Mouse (Mus musculus) heart, embryonic 13.5 days (tissue): Measurements from ENCODE around the gene Ogdh. TPM values are rescaled to one million over a fixed set of nuclear protein-coding genes. Genes with fewer than 3 reads are reported as not detected.
"Not testable (repeated sequence)": the region's sequence is repeated elsewhere in the genome, so short reads cannot be mapped to it uniquely, and the experiment has no call there.

Source experiments
- ATAC-seq: fragments of 200-750 bp; cut with Nextera tagmentation; 2 replicates; pipeline ENCODE4 v1.8.0; 2017; ENCODE audit warnings: moderate TSS enrichment; ENCODE audit not compliant: insufficient number of reproducible peaks, low FRiP score, low TSS enrichment; ENCODE audit errors: extremely low read depth
- H3K27ac ChIP-seq: fragments of 300-500 bp; sonication (generic); replicated peaks from 2 replicates; pipeline ENCODE4 v1.5.1; 2015; ENCODE audit warnings: moderate library complexity, mild to moderate bottlenecking, inconsistent platforms
- H3K27me3 ChIP-seq: fragments of 300-500 bp; sonication (generic); replicated peaks from 2 replicates; pipeline ENCODE4 v1.6.1; 2015; ENCODE audit warnings: mild to moderate bottlenecking, inconsistent platforms
- H3K36me3 ChIP-seq: fragments of 300-500 bp; sonication (generic); 2 replicates; pipeline ENCODE4 v1.6.1; 2015; ENCODE audit warnings: mild to moderate bottlenecking, inconsistent platforms
- H3K4me1 ChIP-seq: fragments of 300-500 bp; sonication (generic); 2 replicates; pipeline ENCODE4 v1.6.1; 2015; ENCODE audit warnings: inconsistent platforms
- H3K4me2 ChIP-seq: fragments of 300-500 bp; sonication (generic); 2 replicates; pipeline ENCODE4 v1.6.1; 2015; ENCODE audit warnings: inconsistent platforms, mild to moderate bottlenecking, moderate library complexity
- H3K4me3 ChIP-seq: fragments of 300-500 bp; sonication (generic); 2 replicates; pipeline ENCODE4 v1.5.1; 2015; ENCODE audit warnings: moderate library complexity, mild to moderate bottlenecking, inconsistent platforms
- H3K9ac ChIP-seq: fragments of 300-500 bp; sonication (generic); 2 replicates; pipeline ENCODE4 v1.6.1; 2015; ENCODE audit warnings: inconsistent platforms, mild to moderate bottlenecking, moderate library complexity
- H3K9me3 ChIP-seq: fragments of 300-500 bp; sonication (generic); 2 replicates; pipeline ENCODE4 v1.6.1; 2016; ENCODE audit warnings: inconsistent platforms
- WGBS: fragments of 180-500 bp; shearing (Covaris S2); methylation state at CpG from one replicate; pipeline ENCODE4 v1.1.7; 2015; ENCODE audit warnings: mixed read lengths; 5-methylcytosine and 5-hydroxymethylcytosine counted together
- polyA plus RNA-seq: library from polyadenylated mRNA; unstranded; fragments of >200 nt; fragmentation: Nextera tagmentation; extraction: Ambion mirVana; gene quantifications from 2 replicates; pipeline ENCODE4 v1.2.1, GENCODE M21; 2015

The Ogdh gene
- 226 and 229 TPM in 2 replicates for polyA plus RNA-seq

DNA sequence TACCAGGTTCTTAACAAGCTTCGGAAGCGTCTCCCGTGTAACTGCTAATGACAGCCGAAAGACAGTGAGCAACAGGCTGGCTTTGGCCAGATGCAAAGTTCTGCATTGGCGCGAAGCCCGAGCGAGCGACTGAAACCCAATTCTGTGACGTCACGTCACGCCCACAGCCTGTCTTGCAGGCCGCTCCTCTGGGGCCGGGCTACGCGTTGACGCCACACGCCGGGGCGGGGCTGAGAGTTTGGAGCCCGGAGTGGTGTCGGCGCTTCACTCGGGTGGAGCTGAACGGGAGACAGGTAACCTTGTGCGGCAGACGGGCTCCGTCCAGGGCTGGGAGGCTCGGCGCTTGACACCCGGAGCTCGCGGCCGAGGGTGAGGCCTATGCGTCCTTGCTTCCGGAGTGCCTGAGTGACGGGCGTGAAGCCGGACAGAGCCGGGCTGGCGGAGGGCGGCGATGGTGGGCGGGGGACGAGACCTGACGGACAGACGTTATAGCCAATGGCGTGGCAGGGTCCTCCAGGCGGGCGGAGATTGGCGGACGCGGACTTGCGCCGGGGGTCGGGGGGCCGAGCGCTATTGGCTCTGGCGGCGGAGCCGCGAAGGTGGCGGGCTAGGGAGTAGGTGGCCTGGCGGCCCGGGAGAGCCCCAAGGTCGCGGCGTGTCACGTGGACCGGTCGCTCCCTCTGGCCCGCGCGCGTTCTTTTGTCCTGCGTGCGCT is at the start of gene Ogdh:
Gene Ogdh, plus strand, starts transcription at position 233 of the 715 bp plus-strand sequence.
- H3K9me3 ChIP-seq, result no peaks in the 10 kb centered on the region
- H3K4me1 ChIP-seq, result peaks cover 38% of the 10 kb centered on the region
- H3K4me3 ChIP-seq, result peak within 1 kb of the TSS; percentile 77
- WGBS, result under 1% methylated on average over 77 of the region's 77 CpGs
- no peaks in the 10 kb centered on the region for H3K36me3 ChIP-seq
- ATAC-seq, result peak; percentile 94
- H3K27me3 ChIP-seq, result no peaks in the 10 kb centered on the region
- H3K27ac ChIP-seq, result peak within 1 kb of the TSS; percentile 94
- peak within 1 kb of the TSS; percentile 72 for H3K4me2 ChIP-seq
- peak within 1 kb of the TSS; percentile 89 for H3K9ac ChIP-seq

DNA sequence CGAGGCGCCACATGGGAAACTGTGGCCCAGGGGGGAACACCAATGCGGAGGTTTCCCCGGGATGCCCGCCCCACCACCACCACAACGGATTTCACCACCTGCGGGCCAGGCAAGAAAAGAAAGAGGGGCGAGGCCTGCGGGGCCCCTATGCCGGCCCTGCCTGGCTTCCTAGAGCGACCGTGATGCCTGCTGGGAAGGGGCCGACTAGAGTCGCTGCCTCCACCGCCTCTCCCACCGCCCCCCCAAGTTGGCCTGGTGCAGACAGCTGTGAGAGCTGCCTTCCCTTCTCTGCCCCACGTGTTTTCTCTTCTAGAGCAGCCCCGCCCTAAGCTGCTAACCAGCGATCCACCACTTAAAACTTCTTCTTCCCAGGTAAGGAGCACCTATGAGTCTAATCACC is 46.7 kb upstream of the Ogdh start:
- no peak for ATAC-seq
- Histone ChIP-seq H3K27me3 (no peaks in the 10 kb centered on the region; the same call in 1 of the 2 replicates), H3K9me3 (no peaks in the 10 kb centered on the region), H3K4me3 (no peak overlapping the region), H3K4me2 (peak overlapping the region; percentile 15), H3K4me1 (no peaks in the 10 kb centered on the region), H3K36me3 (no peaks in the 10 kb centered on the region), H3K9ac (no peak overlapping the region), H3K27ac (no peak overlapping the region)
- WGBS, result 46% methylated on average over 19 of the region's 19 CpGs

DNA sequence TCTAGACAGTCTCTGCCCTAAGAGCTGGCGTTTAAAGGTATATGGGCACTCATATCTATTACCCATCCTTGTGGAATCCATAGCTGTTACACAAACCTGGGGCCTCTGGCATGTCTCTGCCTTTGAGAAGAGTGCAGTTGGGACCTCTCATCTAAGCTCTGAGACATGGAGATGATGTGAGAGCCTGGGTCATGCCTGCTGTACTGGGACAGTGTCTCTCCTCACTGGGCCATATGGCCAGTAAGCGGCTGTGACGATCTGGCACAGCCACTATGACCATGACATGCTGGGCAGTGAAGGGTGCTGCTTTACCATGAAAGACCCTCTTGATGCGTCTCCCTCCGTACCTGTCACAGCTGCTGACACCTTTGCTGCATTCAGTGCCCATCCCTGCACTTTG is 39.2 kb upstream of the Ogdh start:
- Histone ChIP-seq H3K9ac (no peak overlapping the region), H3K27me3 (no peaks in the 10 kb centered on the region), H3K9me3 (no peaks in the 10 kb centered on the region), H3K27ac (no peak overlapping the region), H3K4me2 (no peak overlapping the region), H3K36me3 (peaks cover under 1% of the 10 kb centered on the region), H3K4me3 (no peak overlapping the region), H3K4me1 (no peaks in the 10 kb centered on the region)
- WGBS, result 80% methylated on average over 5 of the region's 5 CpGs
- no peak; the same call in 1 of the 2 replicates for ATAC-seq

DNA sequence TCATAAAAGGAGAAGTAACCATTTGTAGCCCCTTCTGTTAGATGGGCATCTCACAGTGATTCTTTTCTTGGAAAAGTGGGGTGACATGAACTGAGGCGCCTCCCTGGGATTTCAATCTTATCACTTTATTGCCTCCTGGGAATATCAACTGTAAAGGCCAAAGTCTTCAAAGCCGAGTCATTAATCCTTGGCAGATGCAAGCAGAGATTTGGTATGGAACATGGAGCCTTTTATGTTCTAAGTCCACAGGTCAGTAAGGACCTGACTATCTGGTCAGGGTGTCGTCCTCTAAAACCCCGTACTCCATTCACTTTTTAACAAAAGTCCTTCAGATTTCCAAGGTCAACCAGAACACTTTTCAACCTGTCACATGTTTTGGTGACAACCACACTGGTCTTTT is 38.6 kb upstream of the Ogdh start:
- Histone ChIP-seq H3K4me1 (no peaks in the 10 kb centered on the region), H3K36me3 (peaks cover 6% of the 10 kb centered on the region), H3K4me2 (no peak overlapping the region), H3K9me3 (no peaks in the 10 kb centered on the region), H3K27ac (no peak overlapping the region), H3K4me3 (no peak overlapping the region), H3K27me3 (no peaks in the 10 kb centered on the region), H3K9ac (no peak overlapping the region)
- 77% methylated on average over 4 of the region's 4 CpGs for WGBS
- ATAC-seq, result no peak

DNA sequence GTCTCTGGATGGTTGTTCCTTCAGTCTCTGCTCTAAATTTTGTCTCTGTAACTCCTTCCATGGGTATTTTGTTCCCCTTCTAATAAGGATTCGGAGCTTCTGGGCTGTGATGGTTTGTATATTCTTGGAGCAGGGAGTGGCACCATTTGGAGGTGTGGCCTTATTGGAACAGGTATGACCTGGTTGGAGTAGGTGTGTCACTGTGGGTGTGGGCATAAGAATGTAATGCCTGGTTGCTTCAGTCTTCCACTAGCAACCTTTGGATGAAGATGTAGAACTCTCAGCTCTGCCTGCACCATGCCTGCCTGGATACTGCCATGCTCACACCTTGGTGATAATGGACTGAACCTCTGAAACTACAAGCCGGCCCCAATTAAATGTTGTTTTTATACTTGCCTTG is 36.8 kb upstream of the Ogdh start:
- not testable (repeated sequence) for H3K4me2 ChIP-seq, H3K27ac ChIP-seq, H3K9me3 ChIP-seq, H3K4me3 ChIP-seq, H3K9ac ChIP-seq, ATAC-seq, H3K4me1 ChIP-seq, H3K27me3 ChIP-seq
- H3K36me3 ChIP-seq, result peaks cover 24% of the 10 kb centered on the region
- 85% methylated on average over 2 of the region's 2 CpGs for WGBS

DNA sequence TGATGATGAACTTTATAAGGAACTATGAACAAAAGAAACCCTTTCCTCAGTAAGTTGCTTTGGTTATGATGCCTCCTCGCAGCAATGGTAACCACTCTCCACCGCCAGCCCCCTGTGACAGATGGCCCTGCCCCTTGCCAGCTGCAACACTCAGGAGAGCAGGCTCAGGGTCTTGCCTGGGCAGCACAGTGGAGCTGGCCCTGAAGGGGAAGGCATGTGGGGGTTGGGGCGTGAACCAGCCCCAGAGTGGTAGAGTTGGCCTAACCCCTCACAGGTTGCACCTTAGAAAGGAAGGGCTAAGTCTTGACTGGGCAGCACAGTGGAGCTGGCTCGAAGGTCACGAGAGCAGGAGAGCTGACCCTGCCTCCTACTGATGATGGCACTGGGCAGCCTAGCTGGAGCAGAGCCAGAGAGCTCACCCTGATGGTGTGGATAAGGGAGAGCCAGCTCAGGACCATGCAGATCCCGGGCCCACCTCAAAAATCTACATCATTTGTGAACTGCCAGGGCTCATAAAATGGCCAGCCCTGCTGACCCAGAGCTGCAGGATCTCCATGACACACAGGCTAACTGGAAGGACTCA is 34.9 kb upstream of the Ogdh start:
- H3K4me2 ChIP-seq, result no peak overlapping the region
- no peaks in the 10 kb centered on the region for H3K27me3 ChIP-seq
- no peak overlapping the region for H3K9ac ChIP-seq
- peaks cover 44% of the 10 kb centered on the region for H3K36me3 ChIP-seq
- no peak overlapping the region for H3K4me3 ChIP-seq
- 64% methylated on average over 6 of the region's 6 CpGs for WGBS
- no peaks in the 10 kb centered on the region for H3K9me3 ChIP-seq
- H3K27ac ChIP-seq, result no peak overlapping the region
- no peaks in the 10 kb centered on the region for H3K4me1 ChIP-seq
- no peak for ATAC-seq

- 92% methylated on average over 7 of the region's 7 CpGs for WGBS
Measured at GRCm38 (mm10) chr11:6259413-6259812, 32.0 kb upstream of the Ogdh start.

DNA sequence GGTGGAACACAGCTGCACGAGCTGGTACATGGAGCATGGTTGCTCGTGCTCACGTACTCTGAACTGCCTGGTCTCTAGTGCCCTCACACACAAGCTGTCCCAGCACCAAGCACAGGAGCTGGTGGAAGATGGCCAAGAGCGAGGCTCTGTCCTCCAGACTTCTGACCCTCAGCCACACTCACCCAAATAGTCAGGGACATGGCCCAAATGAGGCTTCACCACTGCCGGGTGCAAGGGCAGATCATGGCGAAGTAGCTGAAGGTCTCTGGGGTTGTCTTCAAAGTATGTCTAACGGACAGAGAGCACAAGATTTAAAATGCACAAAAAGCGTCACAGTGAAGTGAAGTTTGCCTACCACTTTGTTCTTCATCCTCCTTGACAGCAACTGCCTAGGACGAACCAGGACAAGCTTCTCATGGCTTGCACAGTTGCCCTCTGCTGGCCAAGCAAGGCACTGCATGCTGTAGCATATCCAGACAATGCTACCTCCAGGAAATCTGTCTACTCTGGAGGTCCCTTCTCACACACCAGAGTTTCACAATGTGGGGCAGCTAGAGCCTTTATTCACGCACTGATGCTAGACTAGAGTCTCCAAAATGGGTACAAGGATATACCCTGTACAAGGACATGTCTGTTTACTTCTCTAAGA is 29.9 kb upstream of the Ogdh start:
- Histone ChIP-seq H3K9me3 (no peaks in the 10 kb centered on the region), H3K36me3 (peaks cover 93% of the 10 kb centered on the region), H3K27ac (no peak overlapping the region), H3K9ac (no peak overlapping the region), H3K4me3 (no peak overlapping the region), H3K27me3 (no peaks in the 10 kb centered on the region), H3K4me1 (peaks cover 4% of the 10 kb centered on the region), H3K4me2 (no peak overlapping the region)
- no peak for ATAC-seq
- 76% methylated on average over 10 of the region's 10 CpGs for WGBS

More at GRCm38 (mm10) chr11:6259413-6259812, 32.0 kb upstream of the Ogdh start:
- Histone ChIP-seq H3K4me2 (no peak overlapping the region), H3K9ac (no peak overlapping the region), H3K9me3 (no peaks in the 10 kb centered on the region), H3K27me3 (no peaks in the 10 kb centered on the region), H3K4me1 (no peaks in the 10 kb centered on the region), H3K4me3 (no peak overlapping the region), H3K27ac (no peak overlapping the region), H3K36me3 (peaks cover 72% of the 10 kb centered on the region)
- no peak for ATAC-seq

GRCm38 (mm10) chr11:6266621-6267020 is 24.8 kb upstream of the Ogdh start:
- H3K4me1 ChIP-seq, result peaks cover 10% of the 10 kb centered on the region
- no peaks in the 10 kb centered on the region for H3K27me3 ChIP-seq
- 68% methylated on average over 9 of the region's 9 CpGs for WGBS
- peak overlapping the region; percentile 97 for H3K4me3 ChIP-seq
- H3K36me3 ChIP-seq, result peaks cover 66% of the 10 kb centered on the region
- no peak overlapping the region for H3K27ac ChIP-seq
- peak overlapping the region; percentile 82 for H3K4me2 ChIP-seq
- ATAC-seq, result no peak
- H3K9me3 ChIP-seq, result no peaks in the 10 kb centered on the region
- H3K9ac ChIP-seq, result peak overlapping the region; percentile 96

DNA sequence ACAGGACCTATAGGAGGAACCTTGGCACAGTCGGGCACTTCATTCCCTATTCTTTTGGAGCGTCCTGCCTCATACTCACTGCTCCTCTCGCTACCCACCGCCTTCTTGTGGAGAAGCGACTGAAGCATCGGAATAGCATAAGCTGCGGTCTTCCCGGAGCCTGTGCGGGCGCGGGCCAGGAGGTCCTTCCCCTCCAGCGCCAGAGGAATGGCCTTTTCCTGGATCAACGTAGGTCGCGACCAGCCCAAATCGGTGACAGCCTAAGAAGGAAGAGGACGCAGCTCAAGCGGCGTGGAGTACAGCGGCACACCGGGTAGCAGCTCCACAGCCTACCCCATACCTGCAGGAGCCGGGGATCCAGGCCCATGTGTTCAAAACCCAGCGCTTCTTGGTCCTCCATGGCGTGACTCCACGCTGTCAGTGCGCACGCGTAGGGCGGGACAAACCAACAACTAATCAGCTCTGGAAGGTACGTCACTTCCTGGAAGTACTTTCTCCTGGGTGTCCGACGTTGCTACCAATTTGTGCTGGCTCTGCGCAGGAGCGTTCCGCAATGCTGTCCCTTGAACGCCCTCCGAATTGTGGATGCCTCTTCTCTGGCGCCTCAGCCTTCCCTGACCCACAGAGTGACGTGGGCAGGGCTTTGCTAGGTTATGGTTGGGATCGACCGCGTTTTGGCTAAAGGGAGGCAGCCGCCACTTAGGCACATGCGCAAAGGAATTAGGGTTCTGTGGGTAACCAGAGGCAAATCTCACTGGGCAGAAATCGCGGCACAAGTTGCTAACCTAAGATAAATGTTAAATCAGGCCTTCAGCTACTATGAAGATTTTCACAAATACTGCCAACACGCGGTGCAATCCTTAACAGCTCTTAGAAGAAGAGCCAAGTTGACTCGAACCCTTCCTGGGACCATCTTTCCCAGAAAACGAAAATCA is 23.8 kb upstream of the Ogdh start, which contains the start of gene Ddx56:
Gene Ddx56, minus strand, starts transcription at position 453 of the 935 bp plus-strand sequence.
- WGBS, result 2% methylated on average over 50 of the region's 50 CpGs
- Histone ChIP-seq H3K4me3 (peak within 1 kb of the TSS; percentile 97), H3K9me3 (no peaks in the 10 kb centered on the region), H3K4me2 (peak within 1 kb of the TSS; percentile 82), H3K9ac (peak within 1 kb of the TSS; percentile 96), H3K4me1 (peaks cover 10% of the 10 kb centered on the region), H3K27ac (peak within 1 kb of the TSS; percentile 94), H3K36me3 (peaks cover 64% of the 10 kb centered on the region), H3K27me3 (no peaks in the 10 kb centered on the region)
- ATAC-seq, result peak; percentile 89

DNA sequence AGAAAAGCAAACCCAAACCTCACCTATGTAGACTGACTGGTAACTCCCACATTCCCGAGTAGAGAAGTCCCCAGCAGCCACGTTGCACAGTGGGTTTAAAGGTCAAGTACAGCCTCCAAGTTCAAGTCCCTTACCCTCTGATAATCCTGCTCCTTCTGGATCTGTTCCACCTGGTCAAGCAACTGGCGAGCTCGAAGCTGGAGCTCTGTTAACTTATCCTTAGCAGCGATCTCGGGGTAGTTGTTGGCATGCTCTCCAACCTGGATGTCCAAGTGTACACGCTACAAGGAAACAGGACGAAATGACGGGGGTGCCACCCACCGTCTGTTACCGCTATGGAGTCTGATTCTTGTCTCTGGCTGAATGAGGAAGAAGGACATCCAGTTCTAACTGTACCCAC is 17.8 kb upstream of the Ogdh start:
- Histone ChIP-seq H3K27ac (no peak overlapping the region), H3K4me2 (peak overlapping the region; percentile 95), H3K9me3 (no peaks in the 10 kb centered on the region), H3K9ac (peak overlapping the region; percentile 97), H3K36me3 (peaks cover 32% of the 10 kb centered on the region), H3K4me3 (peak overlapping the region; percentile 98), H3K4me1 (peaks cover 19% of the 10 kb centered on the region), H3K27me3 (no peaks in the 10 kb centered on the region)
- ATAC-seq, result no peak
- 54% methylated on average over 11 of the region's 11 CpGs for WGBS
